Comparison of ENCODE assay signal across 17 mouse cellular contexts in the genomic region with DNA sequence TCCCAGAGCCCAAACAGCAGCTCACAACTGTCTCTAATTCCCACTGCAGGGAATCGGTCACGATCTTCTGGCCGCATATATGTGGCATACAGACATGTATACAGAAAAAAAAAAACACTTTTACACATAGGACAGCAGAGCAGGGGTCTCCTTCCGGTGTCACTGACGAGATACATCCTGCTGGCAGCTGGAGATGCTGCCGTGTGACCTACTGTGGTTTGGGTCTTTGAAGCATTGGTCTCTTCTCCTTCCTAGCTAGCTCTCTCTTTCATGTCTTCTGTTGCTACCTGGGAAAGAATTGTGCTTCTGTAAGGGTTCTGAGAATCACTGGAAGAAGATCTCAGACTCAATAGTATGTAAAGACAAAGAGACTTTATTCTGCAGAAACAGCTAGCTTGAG. TPM values are rescaled to one million over a fixed set of nuclear protein-coding genes. Genes with fewer than 3 reads are reported as not detected.
DNase-seq lines count a peak whose midpoint lies in the region; ATAC-seq and TF ChIP-seq lines count a peak whose summit lies in the region.
"Had no signal": no experiment of that assay in that cellular context is flagged by ENCODE, and none has a peak within 500 bp of the region (broad histone marks: within the 10 kb centered on the region; RNA-seq: fewer than 3 reads in every experiment).

No protein-coding gene starts in this region.

- TF ChIP-seq POLR2A in spleen, adult 2 months (IDR thresholded peaks at IDR 0.05; ENCODE audit: low read depth, low read length), result no peak

- H3K36me3 ChIP-seq in spleen, adult 2 months (ENCODE audit: control insufficient read depth, insufficient read depth, low read length), result no peaks in the 10 kb centered on the region
- no peaks in the 10 kb centered on the region for H3K36me3 ChIP-seq in embryonic facial prominence, embryonic 15.5 days
- H3K36me3 ChIP-seq: embryonic facial prominence, embryonic 13.5 days; forebrain, embryonic 10.5 days; neural tube, embryonic 15.5 days; stomach, embryonic 15.5 days had no signal

- no peak overlapping the region for H3K4me2 ChIP-seq in embryonic facial prominence, embryonic 15.5 days (replicated peaks)
- H3K4me2 ChIP-seq: embryonic facial prominence, embryonic 13.5 days; neural tube, embryonic 15.5 days; stomach, embryonic 15.5 days had no signal

- peak overlapping the region; percentile 13; the same call in 1 of the 2 replicates for H3K27ac ChIP-seq in spleen, adult 2 months (ENCODE audit: insufficient read depth, low read length)
- 0 out of 2 replicates have a peak overlapping the region, but pooled peaks have one; percentile 24 for H3K27ac ChIP-seq in embryonic facial prominence, embryonic 15.5 days (replicated peaks)
- H3K27ac ChIP-seq: embryonic facial prominence, embryonic 13.5 days; forebrain, embryonic 10.5 days had no signal

- TF ChIP-seq CTCF in spleen, adult 2 months (IDR thresholded peaks at IDR 0.05; ENCODE audit: extremely low read depth, insufficient read depth, insufficient read length, insufficient replicate concordance), result no peak

- H3K9ac ChIP-seq in embryonic facial prominence, embryonic 15.5 days, result no peak overlapping the region
- H3K9ac ChIP-seq: embryonic facial prominence, embryonic 13.5 days; neural tube, embryonic 15.5 days; stomach, embryonic 15.5 days had no signal

- 56% methylated on average over 6 of the region's 6 CpGs for WGBS in spleen, adult 2 months
- WGBS in embryonic facial prominence, embryonic 15.5 days, result 80% methylated on average over 6 of the region's 6 CpGs

- peaks cover 37% of the 10 kb centered on the region; the same call in 1 of the 2 replicates for H3K4me1 ChIP-seq in spleen, adult 2 months (ENCODE audit: control insufficient read depth, insufficient read depth, insufficient read length)
- peaks cover 23% of the 10 kb centered on the region for H3K4me1 ChIP-seq in embryonic facial prominence, embryonic 15.5 days

- ATAC-seq in embryonic facial prominence, embryonic 15.5 days (ENCODE audit: insufficient number of reproducible peaks, low FRiP score, low TSS enrichment, low read depth), result no peak
- ATAC-seq: intestine, embryonic 16.5 days; Patski had no signal

- DNase-seq in spleen, adult 2 months (ENCODE audit: low read depth in 1 of 2, low spot score in 2 of 2), result no peak
- DNase-seq in spleen, adult 12 weeks (ENCODE audit: low spot score), result no peak
- peak; percentile 27 to 61 for DNase-seq in thymus, adult 18-20 months
- DNase-seq in urinary bladder, postnatal 14 days (ENCODE audit: low spot score), result no peak
- DNase-seq in adrenal gland, postnatal 25 days, result no peak
- no peak for DNase-seq in urinary bladder, postnatal 36 days (ENCODE audit: low spot score in 2 of 2)
- DNase-seq: cerebellum, adult 11-12 months; heart, postnatal 4 days; kidney, postnatal 10 days; lung, postnatal 10 days had no signal

- no peaks in the 10 kb centered on the region for H3K27me3 ChIP-seq in spleen, adult 2 months (ENCODE audit: control insufficient read depth, insufficient read depth, low read length)
- no peaks in the 10 kb centered on the region for H3K27me3 ChIP-seq in embryonic facial prominence, embryonic 15.5 days
- H3K27me3 ChIP-seq: embryonic facial prominence, embryonic 13.5 days; neural tube, embryonic 15.5 days; Patski; stomach, embryonic 15.5 days had no signal

- no peak overlapping the region for H3K4me3 ChIP-seq in spleen, adult 2 months (ENCODE audit: extremely low read depth, insufficient read depth, insufficient read length)
- H3K4me3 ChIP-seq in embryonic facial prominence, embryonic 15.5 days (replicated peaks), result no peak overlapping the region
- H3K4me3 ChIP-seq: embryonic facial prominence, embryonic 13.5 days; forebrain, embryonic 10.5 days; neural tube, embryonic 15.5 days; stomach, embryonic 15.5 days had no signal

- no peaks in the 10 kb centered on the region for H3K9me3 ChIP-seq in embryonic facial prominence, embryonic 15.5 days (replicated peaks)
- H3K9me3 ChIP-seq: embryonic facial prominence, embryonic 13.5 days; forebrain, embryonic 10.5 days; neural tube, embryonic 15.5 days; stomach, embryonic 15.5 days had no signal

RNA-seq across cellular contexts. Expression of gene Tgfbr2, which starts 39.1 kb away (rescaled TPM):
- polyA plus RNA-seq in spleen, adult 2 months (2012; rRNA removed), result 57.1 and 77.5 TPM in 2 replicates
- polyA plus RNA-seq in embryonic facial prominence, embryonic 15.5 days (2015; fragmentation: Nextera tagmentation; extraction: Ambion mirVana), result 48.8 and 49.6 TPM in 2 replicates
- 61.2 and 69.9 TPM in 2 replicates for total RNA-seq in adrenal gland, postnatal 25 days (2021)

Comparison
In these comparisons a context has a peak if more than half of its experiments do, and no peak if none do; other contexts are left out.
1. DNase-seq: peak in thymus, adult 18-20 months (2 of 2); none in spleen, adult 2 months (0 of 2), spleen, adult 12 weeks (single experiment), urinary bladder, postnatal 14 days (single experiment), adrenal gland, postnatal 25 days (single experiment) and urinary bladder, postnatal 36 days (0 of 2).